Comparison of ENCODE assay signal across 25 mouse cellular contexts in genomic region chr2:160641176-160641575, GRCm38 (mm10). TPM values are rescaled to one million over a fixed set of nuclear protein-coding genes. Genes with fewer than 3 reads are reported as not detected.
DNase-seq lines count a peak whose midpoint lies in the region; ATAC-seq and TF ChIP-seq lines count a peak whose summit lies in the region.
"Had no signal": no experiment of that assay in that cellular context is flagged by ENCODE, and none has a peak within 500 bp of the region (broad histone marks: within the 10 kb centered on the region; RNA-seq: fewer than 3 reads in every experiment).

No protein-coding gene starts in this region.

- peak overlapping the region; percentile 2; the same call in 1 of the 2 replicates for H3K27ac ChIP-seq in heart, embryonic 11.5 days (ENCODE audit: low read depth, low read length)
- no peak overlapping the region for H3K27ac ChIP-seq in kidney, adult 2 months (ENCODE audit: insufficient read depth, low read depth, low read length)
- no peak overlapping the region for H3K27ac ChIP-seq in kidney, embryonic 16.5 days (ENCODE audit: low read length)
- H3K27ac ChIP-seq: embryonic facial prominence, embryonic 10.5 days; embryonic facial prominence, embryonic 12.5 days; forebrain, embryonic 13.5 days; forebrain, embryonic 15.5 days had no signal

- ATAC-seq in heart, embryonic 11.5 days (replicated peaks; ENCODE audit: insufficient number of reproducible peaks, low FRiP score, low TSS enrichment): no peak
- ATAC-seq in kidney, embryonic 16.5 days (ENCODE audit: low FRiP score, low TSS enrichment): no peak
- ATAC-seq: activated CD4-positive, CD25-positive, alpha-beta regulatory T cell, adult 4 months; CD4-positive, CD25-positive, alpha-beta regulatory T cell, adult 4 months; forebrain, embryonic 13.5 days; forebrain, embryonic 15.5 days; Patski had no signal

- no peaks in the 10 kb centered on the region for H3K9me3 ChIP-seq in heart, embryonic 11.5 days (replicated peaks; ENCODE audit: control insufficient read depth, low read length)
- no peaks in the 10 kb centered on the region for H3K9me3 ChIP-seq in kidney, embryonic 16.5 days (ENCODE audit: low read length)
- H3K9me3 ChIP-seq: embryonic facial prominence, embryonic 12.5 days; forebrain, embryonic 13.5 days; forebrain, embryonic 15.5 days had no signal

- intact Hi-C loops in heart, postnatal 25 days (cut with DNase I): no loop called here

- no peaks in the 10 kb centered on the region for H3K27me3 ChIP-seq in heart, embryonic 11.5 days (ENCODE audit: control insufficient read depth, insufficient read depth, low read length)
- H3K27me3 ChIP-seq in kidney, adult 2 months (replicated peaks; ENCODE audit: control insufficient read depth, insufficient read depth, low read length): no peaks in the 10 kb centered on the region
- H3K27me3 ChIP-seq in kidney, embryonic 16.5 days (ENCODE audit: insufficient read depth, low read length): no peaks in the 10 kb centered on the region
- H3K27me3 ChIP-seq: CH12.LX; embryonic facial prominence, embryonic 12.5 days; forebrain, embryonic 13.5 days; forebrain, embryonic 15.5 days; Patski had no signal

- peak; percentile 47 to 63 for DNase-seq in cerebellum, postnatal 10 days
- DNase-seq in cerebellum, adult 9-11 months: no peak
- DNase-seq in heart, postnatal 25 days (ENCODE audit: low spot score): no peak
- DNase-seq in kidney, adult 2 months: peak; percentile 51
- DNase-seq in kidney, postnatal 4 days: no peak
- DNase-seq in kidney, postnatal 14 days: peak; percentile 21
- DNase-seq: adrenal gland, adult 8-10 months; adrenal gland, postnatal 14 days; adrenal gland, postnatal 36 days; B cell, adult 2 months; cerebellum, adult 11-12 months; cerebellum, adult 2 months; cerebellum, adult 9-10 months; cerebellum, postnatal 25 days had no signal

- H3K36me3 ChIP-seq in heart, embryonic 11.5 days (ENCODE audit: control insufficient read depth, insufficient read depth, low read length): no peaks in the 10 kb centered on the region
- H3K36me3 ChIP-seq in kidney, adult 2 months (ENCODE audit: control insufficient read depth, insufficient read depth, low read length): no peaks in the 10 kb centered on the region
- no peaks in the 10 kb centered on the region for H3K36me3 ChIP-seq in kidney, embryonic 16.5 days (ENCODE audit: insufficient read depth, low read length)
- H3K36me3 ChIP-seq: embryonic facial prominence, embryonic 10.5 days; embryonic facial prominence, embryonic 12.5 days; forebrain, embryonic 15.5 days; G1E had no signal

- H3K4me2 ChIP-seq in heart, embryonic 11.5 days: no peak overlapping the region
- H3K4me2 ChIP-seq in kidney, embryonic 16.5 days (replicated peaks; ENCODE audit: low read depth, low read length): no peak overlapping the region
- H3K4me2 ChIP-seq: embryonic facial prominence, embryonic 12.5 days; forebrain, embryonic 13.5 days; forebrain, embryonic 15.5 days had no signal

- 42% methylated on average over 2 of the region's 2 CpGs for WGBS in heart, embryonic 11.5 days (ENCODE audit: insufficient replicate concordance)
- WGBS in kidney, adult 2 months: 29% methylated on average over 2 of the region's 2 CpGs
- 61% methylated on average over 2 of the region's 2 CpGs for WGBS in kidney, embryonic 16.5 days

- H3K4me1 ChIP-seq in heart, embryonic 11.5 days (ENCODE audit: control insufficient read depth, insufficient read depth, low read length): no peaks in the 10 kb centered on the region
- no peaks in the 10 kb centered on the region; the same call in 1 of the 2 replicates for H3K4me1 ChIP-seq in kidney, adult 2 months (ENCODE audit: control insufficient read depth, insufficient read depth, low read length)
- H3K4me1 ChIP-seq in kidney, embryonic 16.5 days (ENCODE audit: insufficient read depth, low read length): no peaks in the 10 kb centered on the region
- H3K4me1 ChIP-seq: embryonic facial prominence, embryonic 10.5 days; embryonic facial prominence, embryonic 12.5 days; forebrain, embryonic 13.5 days; forebrain, embryonic 15.5 days had no signal

- no peak overlapping the region for H3K4me3 ChIP-seq in heart, embryonic 11.5 days (ENCODE audit: low read depth, low read length)
- no peak overlapping the region for H3K4me3 ChIP-seq in kidney, adult 2 months (ENCODE audit: insufficient read depth, low read depth, low read length)
- no peak overlapping the region for H3K4me3 ChIP-seq in kidney, embryonic 16.5 days (ENCODE audit: low read length)
- H3K4me3 ChIP-seq: embryonic facial prominence, embryonic 10.5 days; embryonic facial prominence, embryonic 12.5 days; forebrain, embryonic 13.5 days; forebrain, embryonic 15.5 days had no signal

- H3K9ac ChIP-seq in heart, embryonic 11.5 days (ENCODE audit: low read depth, low read length): no peak overlapping the region
- H3K9ac ChIP-seq in kidney, embryonic 16.5 days (replicated peaks; ENCODE audit: low read length): no peak overlapping the region
- H3K9ac ChIP-seq: embryonic facial prominence, embryonic 12.5 days; forebrain, embryonic 13.5 days; forebrain, embryonic 15.5 days had no signal

- TF ChIP-seq POLR2A in kidney, adult 2 months (IDR thresholded peaks at IDR 0.05; ENCODE audit: low read depth, low read length): no peak

- TF ChIP-seq CTCF in kidney, adult 2 months (conservative IDR thresholded peaks at IDR 0.05; ENCODE audit: insufficient read depth, insufficient read length, low read depth, low read length): no peak

RNA-seq across cellular contexts. Expression of gene Top1, which starts 4.5 kb away (rescaled TPM):
- polyA plus RNA-seq in heart, embryonic 11.5 days (2014; fragmentation: Nextera tagmentation; extraction: Ambion mirVana): 53.2 and 65.4 TPM in 2 replicates
- total RNA-seq in heart, postnatal 25 days (2021): 10 to 100 TPM; 48.8 to 50.8 TPM
- polyA plus RNA-seq in kidney, adult 2 months (2012; rRNA removed): 7.0 and 9.2 TPM in 2 replicates
- polyA plus RNA-seq in kidney, embryonic 16.5 days (2015; fragmentation: Nextera tagmentation; extraction: Ambion mirVana): 67.7 and 89.9 TPM in 2 replicates

Comparison
In these comparisons a context has a peak if more than half of its experiments do, and no peak if none do; other contexts are left out.
1. DNase-seq: peak in cerebellum, postnatal 10 days (2 of 2), kidney, adult 2 months (single experiment) and kidney, postnatal 14 days (single experiment); none in cerebellum, adult 9-11 months (single experiment), heart, postnatal 25 days (single experiment) and kidney, postnatal 4 days (0 of 2).